Mouse (Mus musculus) liver, embryonic 12.5 days (tissue): Measurements from ENCODE around the gene Sfpq. TPM values are rescaled to one million over a fixed set of nuclear protein-coding genes. Genes with fewer than 3 reads are reported as not detected.

Experiments
- ATAC-seq: fragments of 200-750 bp; cut with Nextera tagmentation; 2 replicates; pipeline ENCODE4 v1.8.0; 2017; ENCODE audit warnings: moderate number of reproducible peaks, mild to moderate bottlenecking, moderate library complexity
- H3K27ac ChIP-seq: fragments of 300-500 bp; sonication (generic); 2 replicates; pipeline ENCODE4 v1.5.1; 2016; ENCODE audit warnings: mild to moderate bottlenecking
- H3K27me3 ChIP-seq: fragments of 300-500 bp; sonication (generic); replicated peaks from 2 replicates; pipeline ENCODE4 v1.6.1; 2016; ENCODE audit warnings: mild to moderate bottlenecking, moderate library complexity
- H3K36me3 ChIP-seq: fragments of 300-500 bp; sonication (generic); 2 replicates; pipeline ENCODE4 v1.6.1; 2016; ENCODE audit warnings: mild to moderate bottlenecking, moderate library complexity
- H3K4me1 ChIP-seq: fragments of 300-500 bp; sonication (generic); 2 replicates; pipeline ENCODE4 v1.6.1; 2016
- H3K4me2 ChIP-seq: fragments of 300-500 bp; sonication (generic); 2 replicates; pipeline ENCODE4 v1.6.1; 2016; ENCODE audit warnings: mild to moderate bottlenecking, moderate library complexity
- H3K4me3 ChIP-seq: fragments of 300-500 bp; sonication (generic); 2 replicates; pipeline ENCODE4 v1.5.1; 2016; ENCODE audit warnings: mild to moderate bottlenecking, moderate library complexity
- H3K9ac ChIP-seq: fragments of 300-500 bp; sonication (generic); 2 replicates; pipeline ENCODE4 v1.6.1; 2016; ENCODE audit warnings: mild to moderate bottlenecking, moderate library complexity
- H3K9me3 ChIP-seq: fragments of 300-500 bp; sonication (generic); replicated peaks from 2 replicates; pipeline ENCODE4 v1.6.1; 2016; ENCODE audit warnings: mild to moderate bottlenecking, moderate library complexity
- whole genome bisulfite sequencing: fragments of 180-500 bp; shearing (Covaris S2); methylation state at CpG from one replicate; pipeline ENCODE4 v1.1.7; 2016; ENCODE audit not compliant: insufficient replicate concordance; 5-methylcytosine and 5-hydroxymethylcytosine counted together
- polyA plus RNA-seq: library from polyadenylated mRNA; unstranded; fragments of >200 nt; fragmentation: Nextera tagmentation; extraction: Ambion mirVana; gene quantifications from 2 replicates; pipeline ENCODE4 v1.2.1, GENCODE M21; 2016

Sfpq gene
- polyA plus RNA-seq, 1 experiment from 2014 or later: 87.6 TPM

DNA sequence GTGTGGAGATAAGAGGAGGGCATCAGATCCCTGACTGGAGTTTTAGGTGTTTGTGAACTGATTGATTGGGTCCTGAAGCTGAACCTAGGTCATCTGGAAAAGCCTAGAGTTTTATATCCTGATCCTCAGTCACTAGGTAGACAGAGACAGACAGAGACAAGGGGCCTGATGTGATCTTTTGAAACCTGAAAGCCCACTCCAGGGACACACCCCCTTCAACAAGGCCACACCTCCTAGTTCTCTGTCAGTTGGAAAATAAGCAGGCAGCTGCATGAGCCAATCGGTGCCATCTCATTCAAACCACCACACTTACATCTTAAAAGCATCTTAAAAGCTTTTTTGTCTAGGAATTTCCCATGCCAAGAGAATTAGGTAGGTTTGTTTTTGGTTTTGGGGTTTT lies 59.7 kb downstream of the Sfpq start:
- no peak overlapping the region for H3K4me2 ChIP-seq
- no peaks in the 10 kb centered on the region for H3K27me3 ChIP-seq
- H3K27ac ChIP-seq: no peak overlapping the region
- no peak overlapping the region for H3K4me3 ChIP-seq
- peaks cover 14% of the 10 kb centered on the region for H3K4me1 ChIP-seq
- no peak overlapping the region for H3K9ac ChIP-seq
- H3K9me3 ChIP-seq: no peaks in the 10 kb centered on the region
- 38% methylated on average over 1 of the region's 1 CpGs for WGBS
- no peak for ATAC-seq
- H3K36me3 ChIP-seq: no peaks in the 10 kb centered on the region

DNA sequence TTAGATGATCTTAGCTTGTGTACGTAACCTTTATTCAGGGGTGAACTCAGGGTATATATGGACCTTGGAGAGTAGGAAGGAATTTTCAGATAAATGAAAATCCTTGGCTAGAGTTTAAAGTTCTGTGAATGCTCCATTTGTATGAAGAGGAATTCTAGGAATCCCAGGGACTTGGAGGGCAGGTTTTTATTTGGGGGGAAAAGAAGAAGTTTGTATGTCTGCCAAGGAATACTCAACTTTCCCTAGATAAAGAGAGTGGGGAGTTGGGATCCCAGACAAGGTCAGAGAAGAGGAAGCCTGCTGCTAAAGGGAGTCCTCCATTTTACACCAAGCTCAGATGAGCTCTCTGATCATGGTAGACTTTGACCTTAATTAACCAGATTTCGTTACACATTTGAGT lies 62.0 kb downstream of the Sfpq start:
- Histone ChIP-seq H3K27me3 (no peaks in the 10 kb centered on the region), H3K9ac (no peak overlapping the region), H3K27ac (no peak overlapping the region), H3K4me2 (no peak overlapping the region), H3K36me3 (peaks cover under 1% of the 10 kb centered on the region; the same call in 1 of the 2 replicates), H3K4me3 (no peak overlapping the region), H3K4me1 (peaks cover 2% of the 10 kb centered on the region), H3K9me3 (no peaks in the 10 kb centered on the region)
- 71% methylated on average over 2 of the region's 2 CpGs for WGBS
- no peak for ATAC-seq

DNA sequence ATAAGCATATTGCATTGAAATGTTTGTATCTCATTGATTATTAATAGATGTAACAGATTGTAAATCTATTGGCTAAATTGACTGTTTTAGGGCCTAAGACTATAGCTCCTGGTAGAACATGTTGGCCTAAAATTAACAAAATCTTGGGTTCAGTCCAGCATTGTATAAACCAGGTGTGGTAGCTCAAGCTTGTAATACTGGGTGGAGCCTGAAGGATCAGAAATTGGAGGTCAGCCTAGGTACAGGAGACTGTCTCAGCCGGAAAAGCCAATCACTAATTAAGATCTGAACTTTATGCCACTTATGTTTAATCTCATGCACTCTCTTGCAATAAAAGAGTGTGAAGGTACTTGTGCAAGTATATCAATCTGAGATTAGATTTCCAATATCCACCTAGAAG lies 64.6 kb downstream of the Sfpq start:
- no peaks in the 10 kb centered on the region for H3K27me3 ChIP-seq
- no peaks in the 10 kb centered on the region for H3K9me3 ChIP-seq
- no peak for ATAC-seq
- WGBS: 66% methylated on average over 1 of the region's 1 CpGs
- H3K4me1 ChIP-seq: no peaks in the 10 kb centered on the region
- H3K36me3 ChIP-seq: peaks cover 15% of the 10 kb centered on the region
- H3K4me3 ChIP-seq: no peak overlapping the region
- no peak overlapping the region for H3K27ac ChIP-seq
- no peak overlapping the region for H3K4me2 ChIP-seq
- no peak overlapping the region for H3K9ac ChIP-seq

Other genes starting within 250 kb of the Sfpq start
- gene Zmym4, start 53.2 kb upstream of the Sfpq start, polyA plus RNA-seq: 8.1 and 8.8 TPM in 2 replicates
- gene Zmym1, start 39.8 kb downstream of the Sfpq start, polyA plus RNA-seq: 13.7 and 15.2 TPM in 2 replicates
- 5.6 and 6.8 TPM in 2 replicates for gene Zmym6, start 56.1 kb downstream of the Sfpq start, polyA plus RNA-seq
- 7.3 and 8.5 TPM in 2 replicates for gene Tmem35b, start 102.4 kb downstream of the Sfpq start, polyA plus RNA-seq
- gene Dlgap3, start 147.9 kb downstream of the Sfpq start, polyA plus RNA-seq: 0.33 and 0.55 TPM in 2 replicates
- gene Smim12, start 222.5 kb downstream of the Sfpq start, polyA plus RNA-seq: 33.9 and 35.3 TPM in 2 replicates